Mouse (Mus musculus): ENCODE measurements around the gene Ptch2. TPM values are rescaled to one million over a fixed set of nuclear protein-coding genes. Genes with fewer than 3 reads are reported as not detected.

Gene Ptch2
- total RNA-seq, 2 experiments from 2014 or later, result 0.08 to 0.30 TPM

DNA sequence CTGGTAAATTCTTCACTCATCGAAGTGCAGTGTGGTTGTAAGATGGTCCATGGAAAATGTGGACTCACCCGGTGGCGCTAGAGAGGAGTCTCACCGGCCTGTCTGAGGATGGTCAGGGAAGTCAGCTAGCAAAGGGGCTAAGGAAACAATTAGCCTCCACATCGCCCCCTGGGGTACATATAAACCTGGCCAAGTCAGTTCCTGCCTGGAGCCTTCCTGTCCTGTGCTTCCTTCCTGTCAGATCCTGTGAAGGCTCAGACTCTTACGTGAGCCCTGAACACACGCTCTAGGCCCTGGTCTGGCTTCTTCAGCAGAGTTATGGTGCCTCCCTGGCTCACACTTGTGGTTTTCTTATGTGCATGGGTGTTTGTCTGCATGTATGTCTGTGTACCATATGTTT lies 5.3 kb downstream of the Ptch2 start:
- peak; percentile 69 for ATAC-seq (replicated peaks; ENCODE audit: poor library complexity)

GRCm38 (mm10) chr4:117104672-117105071 lies 8.8 kb downstream of the Ptch2 start:
- ATAC-seq (replicated peaks; ENCODE audit: poor library complexity), result no peak

DNA sequence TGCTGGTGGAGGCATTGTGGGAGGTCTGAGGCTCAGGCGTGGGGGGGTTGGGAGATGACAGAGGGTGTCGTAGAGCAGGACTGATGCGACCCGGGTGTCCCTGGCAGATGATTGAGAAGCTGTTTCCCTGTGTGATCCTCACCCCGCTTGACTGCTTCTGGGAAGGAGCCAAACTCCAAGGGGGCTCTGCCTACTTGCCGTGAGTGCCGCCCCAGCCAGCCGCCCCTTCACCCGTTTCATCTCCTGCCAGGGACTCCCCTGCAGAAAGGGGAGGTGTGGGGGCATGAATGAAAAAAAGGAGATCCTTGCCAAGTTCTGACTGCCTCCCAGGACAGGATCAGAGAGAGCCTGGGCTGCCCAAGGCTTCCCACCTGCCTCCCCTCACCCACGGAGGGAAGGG lies 9.3 kb downstream of the Ptch2 start:
- no peak for ATAC-seq (replicated peaks; ENCODE audit: poor library complexity)

DNA sequence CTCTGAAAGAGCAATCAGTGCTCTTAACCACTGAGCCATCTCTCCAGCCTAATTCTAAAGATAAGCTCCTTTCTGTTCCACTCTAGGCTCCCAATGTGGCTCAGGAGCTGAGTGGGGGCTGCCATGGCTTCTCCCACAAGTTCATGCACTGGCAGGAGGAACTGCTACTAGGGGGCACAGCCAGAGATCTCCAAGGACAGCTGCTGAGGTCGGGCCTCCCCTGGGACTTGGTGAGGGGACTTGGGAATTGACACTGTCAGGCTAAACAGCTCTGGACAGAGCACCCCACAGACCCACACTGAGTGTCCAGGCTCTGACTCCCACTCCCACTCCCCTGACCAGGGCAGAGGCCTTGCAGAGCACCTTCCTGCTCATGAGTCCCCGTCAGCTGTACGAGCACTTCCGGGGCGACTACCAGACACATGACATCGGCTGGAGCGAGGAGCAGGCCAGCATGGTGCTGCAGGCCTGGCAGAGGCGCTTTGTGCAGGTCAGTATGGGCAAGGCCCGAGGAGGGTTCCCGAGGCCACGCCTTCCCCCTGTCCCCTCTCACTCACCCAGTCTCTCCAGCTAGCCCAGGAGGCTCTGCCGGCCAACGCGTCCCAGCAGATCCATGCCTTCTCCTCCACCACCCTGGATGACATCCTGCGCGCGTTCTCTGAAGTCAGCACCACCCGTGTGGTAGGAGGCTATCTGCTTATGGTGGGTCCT lies 12.1 kb downstream of the Ptch2 start:
- no peak for ATAC-seq (replicated peaks; ENCODE audit: poor library complexity)

DNA sequence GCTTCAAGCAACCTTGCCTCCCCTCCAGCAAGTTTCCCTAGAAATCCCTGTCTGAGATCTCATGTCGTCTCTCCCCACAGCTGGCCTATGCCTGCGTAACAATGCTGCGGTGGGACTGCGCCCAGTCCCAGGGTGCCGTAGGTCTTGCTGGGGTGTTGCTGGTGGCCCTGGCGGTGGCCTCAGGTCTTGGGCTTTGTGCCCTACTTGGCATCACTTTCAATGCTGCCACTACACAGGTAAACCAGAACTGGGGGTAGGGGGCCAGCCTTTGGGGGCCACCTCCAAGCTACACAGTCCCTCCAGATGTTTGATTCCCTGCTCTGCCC lies 12.6 kb downstream of the Ptch2 start:
- ATAC-seq (replicated peaks; ENCODE audit: poor library complexity), result no peak

GRCm38 (mm10) chr4:117109330-117109729 lies 13.5 kb downstream of the Ptch2 start:
- no peak for ATAC-seq (replicated peaks; ENCODE audit: poor library complexity)

DNA sequence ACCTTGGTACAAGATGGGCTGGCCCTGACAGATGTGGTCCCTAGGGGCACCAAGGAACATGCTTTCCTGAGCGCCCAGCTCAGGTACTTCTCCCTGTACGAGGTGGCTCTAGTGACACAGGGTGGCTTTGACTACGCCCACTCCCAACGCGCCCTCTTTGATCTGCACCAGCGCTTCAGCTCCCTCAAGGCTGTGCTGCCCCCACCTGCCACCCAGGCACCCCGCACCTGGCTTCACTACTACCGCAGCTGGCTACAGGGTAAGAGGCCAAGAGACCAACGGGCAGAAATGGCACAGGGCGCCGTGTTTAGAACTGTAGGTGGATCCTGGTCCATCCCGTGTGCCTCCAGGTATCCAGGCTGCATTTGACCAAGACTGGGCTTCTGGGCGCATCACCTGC lies 14.4 kb downstream of the Ptch2 start:
- no peak for ATAC-seq (replicated peaks; ENCODE audit: poor library complexity)

- no peak for ATAC-seq (replicated peaks; ENCODE audit: poor library complexity)
These were observed 15.1 kb downstream of the Ptch2 start for GRCm38 (mm10) chr4:117110985-117111384.

GRCm38 (mm10) chr4:117113237-117113636 lies 17.4 kb downstream of the Ptch2 start:
- no peak for ATAC-seq (replicated peaks; ENCODE audit: poor library complexity)

DNA sequence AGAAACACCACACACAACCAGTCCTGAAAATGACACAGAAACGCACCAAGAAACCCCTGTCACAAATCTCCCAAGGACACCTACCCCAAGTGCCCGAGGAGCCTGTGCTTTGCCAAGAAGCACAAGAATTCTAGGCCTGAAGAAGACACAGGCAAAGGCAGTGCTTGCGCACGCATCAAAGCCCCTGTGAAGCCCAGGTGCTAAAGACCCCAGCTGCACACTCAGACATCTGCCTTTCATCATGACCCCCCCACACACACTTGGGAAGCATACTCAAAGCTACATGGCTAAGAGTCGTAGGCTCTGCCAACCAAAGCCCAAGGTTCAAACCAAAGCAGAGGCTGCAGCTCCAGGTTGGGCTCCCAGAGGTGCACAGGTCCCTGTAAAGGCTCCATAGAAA lies 19.7 kb downstream of the Ptch2 start:
- ATAC-seq (replicated peaks; ENCODE audit: poor library complexity), result no peak

DNA sequence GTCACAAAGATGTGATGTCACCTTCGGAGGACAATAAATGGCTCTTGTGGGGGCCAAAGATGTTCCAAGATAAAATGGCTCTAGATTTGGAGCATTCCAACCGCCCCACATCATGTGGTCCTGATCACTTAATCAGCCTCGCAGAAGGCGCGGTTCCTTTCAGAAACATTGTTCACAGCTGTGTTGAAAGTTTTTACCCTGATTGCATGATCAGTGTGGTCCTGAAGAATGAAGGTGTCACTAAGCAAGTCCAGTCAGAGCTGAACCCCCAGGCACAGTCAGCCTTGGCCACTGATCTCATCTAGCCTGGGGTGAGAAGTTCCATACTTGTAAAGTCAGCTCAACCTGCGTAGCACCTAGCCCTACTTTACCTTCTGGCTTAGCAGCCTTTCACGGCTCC lies 22.1 kb downstream of the Ptch2 start:
- no peak for ATAC-seq (replicated peaks; ENCODE audit: poor library complexity)

GRCm38 (mm10) chr4:117119636-117120035 lies 23.8 kb downstream of the Ptch2 start:
- no peak for ATAC-seq (replicated peaks; ENCODE audit: poor library complexity)

- ATAC-seq (replicated peaks; ENCODE audit: poor library complexity), result no peak
These were observed 24.2 kb downstream of the Ptch2 start for GRCm38 (mm10) chr4:117120052-117120444.

- peak; percentile 72 for ATAC-seq (replicated peaks; ENCODE audit: poor library complexity)
These were observed 24.9 kb downstream of the Ptch2 start for GRCm38 (mm10) chr4:117120445-117121414.

GRCm38 (mm10) chr4:117122209-117122608 lies 26.3 kb downstream of the Ptch2 start:
- no peak for ATAC-seq (replicated peaks; ENCODE audit: poor library complexity)

DNA sequence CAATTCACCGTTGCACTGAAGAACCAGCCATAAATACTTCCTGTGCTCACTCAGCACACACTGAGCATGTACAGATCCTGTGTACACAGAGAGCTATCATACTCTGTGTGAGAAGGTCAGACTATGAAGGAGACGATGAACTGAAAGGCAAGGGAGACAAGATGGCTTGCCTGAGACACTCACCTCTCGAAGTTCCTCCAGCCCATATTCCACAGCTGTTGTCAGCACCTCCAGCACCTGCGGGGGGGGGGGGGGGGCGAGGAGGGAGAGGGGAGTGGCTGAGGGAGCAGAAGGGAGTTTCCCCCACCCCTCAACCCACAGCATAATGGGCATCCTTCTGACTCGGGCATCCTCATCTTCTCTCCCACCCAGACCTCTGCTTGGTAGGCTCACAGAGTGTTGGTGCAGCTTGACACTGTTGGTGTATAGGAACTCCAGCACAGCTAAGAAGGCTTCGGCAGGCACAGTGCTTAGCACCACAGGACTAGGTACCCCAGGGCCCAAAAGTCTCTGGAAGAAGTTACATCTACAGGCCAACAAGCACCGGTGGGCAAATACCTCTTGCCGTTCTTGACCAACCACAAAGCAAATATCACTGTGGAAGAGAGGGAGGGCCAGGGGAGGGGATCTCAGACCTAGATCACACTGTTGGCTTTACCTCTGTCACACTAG lies 27.8 kb downstream of the Ptch2 start:
- ATAC-seq (replicated peaks; ENCODE audit: poor library complexity), result no peak

DNA sequence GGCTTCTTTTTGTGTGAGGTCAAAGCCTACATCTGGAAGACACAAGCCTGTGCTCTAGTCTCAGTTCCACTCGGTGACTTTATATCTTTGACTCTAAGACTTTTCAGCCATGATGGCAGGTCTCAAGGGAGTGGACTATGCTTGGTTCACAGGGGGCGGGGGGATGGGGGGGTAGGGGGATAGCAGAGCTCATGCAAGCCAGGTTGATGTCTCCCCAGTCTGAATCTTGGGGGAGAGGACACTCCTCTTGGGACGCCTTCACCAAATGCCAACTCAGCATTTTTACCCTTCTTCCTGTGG lies 28.3 kb downstream of the Ptch2 start:
- ATAC-seq (replicated peaks; ENCODE audit: poor library complexity), result no peak

GRCm38 (mm10) chr4:117124518-117125347 lies 28.9 kb downstream of the Ptch2 start:
- ATAC-seq (replicated peaks; ENCODE audit: poor library complexity), result peak; percentile 31

DNA sequence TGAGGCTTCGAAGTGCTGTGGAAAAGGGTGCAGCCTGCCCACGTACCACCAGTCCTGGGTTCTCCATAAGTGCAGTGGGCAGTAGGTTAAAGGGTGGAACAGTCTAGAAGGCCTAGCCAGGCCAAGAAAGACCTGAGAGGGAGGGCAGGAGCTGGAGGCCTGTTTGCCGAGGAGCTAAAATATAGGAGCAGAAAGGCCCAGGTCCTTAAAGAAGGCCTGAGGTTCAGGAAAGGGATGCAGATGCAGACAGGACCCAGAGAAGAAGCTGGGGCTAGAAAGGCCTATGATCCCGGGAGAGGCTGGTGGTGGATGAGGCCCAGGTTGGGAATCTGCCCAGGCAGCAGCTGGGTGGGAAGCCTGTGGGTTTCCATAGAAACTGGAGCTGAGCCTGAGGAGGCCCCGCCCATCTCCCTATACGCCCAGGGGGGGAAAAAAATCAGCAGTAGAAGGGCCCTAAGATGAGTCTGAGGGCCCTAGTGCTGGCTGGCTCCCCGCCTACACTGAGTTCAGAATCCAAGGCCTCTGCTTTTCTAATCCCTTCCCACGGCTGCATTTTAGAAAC lies 29.6 kb downstream of the Ptch2 start, which contains the start of gene Btbd19:
Btbd19 (minus strand) TSS at position 378 of the 562 bp plus-strand sequence.
- ATAC-seq (replicated peaks; ENCODE audit: poor library complexity), result no peak

DNA sequence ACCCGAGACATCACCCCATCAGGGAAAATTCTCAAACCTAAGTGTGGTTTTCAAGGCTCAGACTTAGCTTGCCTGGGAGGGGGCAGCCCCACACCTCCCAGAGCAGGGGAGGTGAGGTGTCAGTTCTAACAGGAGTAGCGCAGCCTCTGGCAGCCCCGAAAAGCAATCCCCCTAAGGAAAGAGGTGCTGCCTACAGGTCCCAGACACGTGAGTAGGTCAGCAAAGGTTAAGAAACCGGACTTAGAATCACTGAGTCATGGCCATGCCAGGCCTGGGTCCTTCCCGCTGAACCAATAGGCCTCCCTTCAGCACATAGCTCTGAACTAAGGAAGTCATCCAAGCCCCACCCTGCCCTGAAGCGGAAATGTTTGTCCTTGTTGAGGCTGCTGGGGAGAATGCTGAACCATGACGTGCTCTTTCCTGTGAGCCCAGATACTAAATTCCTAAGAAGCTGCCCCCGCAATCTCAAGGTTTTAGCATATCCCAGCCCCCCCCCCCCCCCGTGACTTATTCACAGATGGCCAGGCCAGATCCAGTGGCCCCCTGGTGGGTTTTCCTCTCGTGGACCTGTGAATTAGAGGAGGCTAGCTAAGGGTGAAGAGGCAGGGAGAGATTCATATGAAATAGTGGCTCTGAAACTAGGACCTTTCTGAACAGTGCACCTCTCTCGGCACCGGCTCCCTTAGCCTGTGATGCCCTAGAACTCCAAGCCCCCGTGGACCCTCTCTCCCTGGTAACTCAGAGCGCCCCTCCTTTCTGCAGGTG lies 30.2 kb downstream of the Ptch2 start:
- peak; percentile 64 for ATAC-seq (replicated peaks; ENCODE audit: poor library complexity)
